In the genomic region with DNA sequence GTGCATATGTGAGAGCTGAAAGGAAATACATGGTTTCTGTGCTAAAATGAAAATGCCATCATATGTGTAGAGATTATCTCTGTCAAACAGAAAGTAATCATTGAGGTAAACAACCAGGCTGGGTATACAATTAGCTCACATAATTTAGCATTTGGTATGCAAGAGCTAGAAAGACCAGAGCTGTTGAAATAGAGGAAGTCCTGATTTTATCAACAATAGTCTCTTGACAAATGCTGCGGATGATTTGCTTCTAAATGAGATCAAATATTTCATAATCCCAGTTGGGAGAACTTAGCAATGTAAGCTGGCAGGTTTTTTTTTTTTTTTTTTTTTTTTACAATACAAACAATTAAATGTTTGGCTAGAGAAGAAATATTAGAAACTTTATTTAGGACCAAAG, we compare ENCODE assay signal across 21 mouse cellular contexts.
"Had no signal": no experiment of that assay in that cellular context is flagged by ENCODE, and none has a peak within 500 bp of the region (broad histone marks: within the 10 kb centered on the region; RNA-seq: fewer than 3 reads in every experiment).

No protein-coding gene starts in this region.

- H3K27ac ChIP-seq: limb, embryonic 10.5 days; limb, embryonic 13.5 days; liver, embryonic 13.5 days; macrophage; midbrain, embryonic 12.5 days; midbrain, embryonic 15.5 days; neural tube, embryonic 12.5 days; neural tube, embryonic 15.5 days; stomach, postnatal 0 days had no signal

- H3K9ac ChIP-seq: limb, embryonic 13.5 days; liver, embryonic 13.5 days; lung, embryonic 14.5 days; midbrain, embryonic 12.5 days; midbrain, embryonic 15.5 days; neural tube, embryonic 12.5 days; neural tube, embryonic 15.5 days had no signal

- H3K27me3 ChIP-seq: limb, embryonic 13.5 days; liver, embryonic 13.5 days; midbrain, embryonic 12.5 days; midbrain, embryonic 15.5 days; neural tube, embryonic 12.5 days; neural tube, embryonic 15.5 days had no signal

- H3K36me3 ChIP-seq: limb, embryonic 10.5 days; limb, embryonic 13.5 days; liver, embryonic 13.5 days; midbrain, embryonic 12.5 days; midbrain, embryonic 15.5 days; neural tube, embryonic 12.5 days; neural tube, embryonic 15.5 days had no signal

- ATAC-seq: lung, postnatal 0 days; midbrain, embryonic 15.5 days had no signal

- DNase-seq: kidney, postnatal 14 days; kidney, postnatal 4 days; layer of hippocampus, adult 9-11 months; liver; liver, embryonic 13.5 days; lung, embryonic 14.5 days; right cerebral cortex, adult 18-20 months; right cerebral cortex, postnatal 14 days; right cerebral cortex, postnatal 4 days; thymus, adult 2 months; thymus, postnatal 14 days; thymus, postnatal 4 days had no signal

- H3K4me1 ChIP-seq: limb, embryonic 10.5 days; limb, embryonic 13.5 days; liver, embryonic 13.5 days; midbrain, embryonic 12.5 days; midbrain, embryonic 15.5 days; neural tube, embryonic 12.5 days; neural tube, embryonic 15.5 days had no signal

- H3K9me3 ChIP-seq: limb, embryonic 10.5 days; limb, embryonic 13.5 days; liver, embryonic 13.5 days; midbrain, embryonic 12.5 days; midbrain, embryonic 15.5 days; neural tube, embryonic 12.5 days; neural tube, embryonic 15.5 days had no signal

- H3K4me2 ChIP-seq: limb, embryonic 13.5 days; liver, embryonic 13.5 days; lung, embryonic 14.5 days; midbrain, embryonic 12.5 days; midbrain, embryonic 15.5 days; neural tube, embryonic 12.5 days; neural tube, embryonic 15.5 days had no signal

- H3K4me3 ChIP-seq: limb, embryonic 10.5 days; limb, embryonic 13.5 days; liver, embryonic 13.5 days; midbrain, embryonic 12.5 days; midbrain, embryonic 15.5 days; neural tube, embryonic 12.5 days; neural tube, embryonic 15.5 days had no signal
